Mouse (Mus musculus) stomach, embryonic 15.5 days (tissue): ENCODE measurements around the gene Slain1. TPM values are rescaled to one million over a fixed set of nuclear protein-coding genes. Genes with fewer than 3 reads are reported as not detected.

ENCODE experiments used
- ATAC-seq: fragments of 200-750 bp; cut with Nextera tagmentation; 2 replicates; pipeline ENCODE4 v1.8.0; 2017; ENCODE audit warnings: low read depth, moderate number of reproducible peaks, moderate TSS enrichment; ENCODE audit not compliant: insufficient read depth, low FRiP score
- H3K27ac ChIP-seq: fragments of 300-500 bp; sonication (generic); 2 replicates; pipeline ENCODE4 v1.5.1; 2015; ENCODE audit warnings: mild to moderate bottlenecking, inconsistent platforms
- H3K27me3 ChIP-seq: fragments of 300-500 bp; sonication (generic); replicated peaks from 2 replicates; pipeline ENCODE4 v1.6.1; 2015; ENCODE audit warnings: inconsistent platforms
- H3K36me3 ChIP-seq: fragments of 300-500 bp; sonication (generic); 2 replicates; pipeline ENCODE4 v1.6.1; 2015; ENCODE audit warnings: inconsistent platforms
- H3K4me1 ChIP-seq: fragments of 300-500 bp; sonication (generic); 2 replicates; pipeline ENCODE4 v1.6.1; 2015; ENCODE audit warnings: inconsistent platforms
- H3K4me2 ChIP-seq: fragments of 300-500 bp; sonication (generic); 2 replicates; pipeline ENCODE4 v1.6.1; 2015; ENCODE audit warnings: mild to moderate bottlenecking, inconsistent platforms
- H3K4me3 ChIP-seq: fragments of 300-500 bp; sonication (generic); replicated peaks from 2 replicates; pipeline ENCODE4 v1.5.1; 2015; ENCODE audit warnings: inconsistent platforms
- H3K9ac ChIP-seq: fragments of 300-500 bp; sonication (generic); 2 replicates; pipeline ENCODE4 v1.6.1; 2015; ENCODE audit warnings: inconsistent platforms
- H3K9me3 ChIP-seq: fragments of 300-500 bp; sonication (generic); 2 replicates; pipeline ENCODE4 v1.6.1; 2016; ENCODE audit warnings: inconsistent platforms
- WGBS: fragments of 180-500 bp; shearing (Covaris S2); methylation state at CpG from one replicate; pipeline ENCODE4 v1.1.7; 2015; 5-methylcytosine and 5-hydroxymethylcytosine counted together
- polyA plus RNA-seq: library from polyadenylated mRNA; unstranded; fragments of >200 nt; fragmentation: Nextera tagmentation; extraction: Ambion mirVana; gene quantifications from 2 replicates; pipeline ENCODE4 v1.2.1, GENCODE M21; 2015

Gene Slain1
- 3.0 and 3.1 TPM in 2 replicates for polyA plus RNA-seq

DNA sequence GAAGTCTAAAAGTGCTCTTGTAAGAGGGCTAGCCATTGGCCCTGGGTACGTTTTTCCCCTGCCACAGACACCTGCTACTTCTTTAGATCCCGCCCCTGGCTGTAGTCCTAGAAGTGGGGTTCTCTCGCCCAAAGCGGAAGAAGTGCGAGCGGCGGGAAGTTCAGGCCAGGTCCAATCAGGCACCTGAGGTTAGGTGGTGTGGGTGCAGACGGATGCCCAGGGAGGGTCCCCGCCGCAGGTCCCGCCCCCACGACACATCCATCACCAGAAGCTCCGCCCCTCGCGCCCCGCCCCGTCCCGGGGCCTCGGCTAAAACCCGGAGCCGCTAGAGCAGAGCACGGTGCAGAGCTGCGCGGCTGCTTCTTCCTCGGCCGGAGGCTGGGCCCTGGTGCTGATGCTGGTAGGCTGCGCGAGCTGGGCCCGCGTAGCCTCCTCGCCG, at the start of gene Slain1:
Slain1 (plus strand) TSS at position 333 of the 439 bp plus-strand sequence.
- Histone ChIP-seq H3K36me3 (no peaks in the 10 kb centered on the region), H3K9me3 (no peaks in the 10 kb centered on the region), H3K9ac (peak within 1 kb of the TSS; percentile 48), H3K4me2 (peak within 1 kb of the TSS; percentile 98), H3K27ac (peak within 1 kb of the TSS; percentile 69), H3K27me3 (peaks cover 11% of the 10 kb centered on the region; the same call in 1 of the 2 replicates), H3K4me3 (peak within 1 kb of the TSS; percentile 71), H3K4me1 (no peaks in the 10 kb centered on the region)
- peak; percentile 97 for ATAC-seq
- WGBS = under 1% methylated on average over 29 of the region's 32 CpGs

GRCm38 (mm10) chr14:103608063-103608462, 42.0 kb upstream of the Slain1 start:
- Histone ChIP-seq H3K27me3 (no peaks in the 10 kb centered on the region), H3K4me1 (no peaks in the 10 kb centered on the region), H3K27ac (no peak overlapping the region), H3K4me3 (no peak overlapping the region), H3K4me2 (no peak overlapping the region), H3K9me3 (no peaks in the 10 kb centered on the region), H3K36me3 (no peaks in the 10 kb centered on the region), H3K9ac (no peak overlapping the region)
- no peak for ATAC-seq
- 81% methylated on average over 8 of the region's 8 CpGs for WGBS

- no peak for ATAC-seq
- H3K4me1 ChIP-seq = no peaks in the 10 kb centered on the region
- no peak overlapping the region for H3K9ac ChIP-seq
- no peaks in the 10 kb centered on the region for H3K27me3 ChIP-seq
- no peak overlapping the region for H3K27ac ChIP-seq
- H3K4me3 ChIP-seq = no peak overlapping the region
- H3K9me3 ChIP-seq = no peaks in the 10 kb centered on the region
- H3K4me2 ChIP-seq = no peak overlapping the region
- 87% methylated on average over 6 of the region's 6 CpGs for WGBS
- H3K36me3 ChIP-seq = no peaks in the 10 kb centered on the region
These were observed 36.3 kb upstream of the Slain1 start for GRCm38 (mm10) chr14:103613573-103614271.

- H3K9me3 ChIP-seq = no peaks in the 10 kb centered on the region
- H3K9ac ChIP-seq = no peak overlapping the region
- H3K4me1 ChIP-seq = no peaks in the 10 kb centered on the region
- 90% methylated on average over 4 of the region's 4 CpGs for WGBS
- no peak overlapping the region for H3K27ac ChIP-seq
- no peak overlapping the region for H3K4me3 ChIP-seq
- H3K4me2 ChIP-seq = no peak overlapping the region
- no peaks in the 10 kb centered on the region for H3K36me3 ChIP-seq
- no peak for ATAC-seq
- H3K27me3 ChIP-seq = no peaks in the 10 kb centered on the region
These were observed 35.8 kb upstream of the Slain1 start for GRCm38 (mm10) chr14:103614272-103614587.

- 87% methylated on average over 4 of the region's 4 CpGs for WGBS
- H3K4me1 ChIP-seq = no peaks in the 10 kb centered on the region
- H3K36me3 ChIP-seq = no peaks in the 10 kb centered on the region
- no peak overlapping the region for H3K4me3 ChIP-seq
- no peak overlapping the region for H3K4me2 ChIP-seq
- H3K27me3 ChIP-seq = no peaks in the 10 kb centered on the region
- H3K9me3 ChIP-seq = no peaks in the 10 kb centered on the region
- H3K9ac ChIP-seq = no peak overlapping the region
- no peak for ATAC-seq
- H3K27ac ChIP-seq = no peak overlapping the region
These were observed 30.3 kb upstream of the Slain1 start for GRCm38 (mm10) chr14:103619756-103620155.

DNA sequence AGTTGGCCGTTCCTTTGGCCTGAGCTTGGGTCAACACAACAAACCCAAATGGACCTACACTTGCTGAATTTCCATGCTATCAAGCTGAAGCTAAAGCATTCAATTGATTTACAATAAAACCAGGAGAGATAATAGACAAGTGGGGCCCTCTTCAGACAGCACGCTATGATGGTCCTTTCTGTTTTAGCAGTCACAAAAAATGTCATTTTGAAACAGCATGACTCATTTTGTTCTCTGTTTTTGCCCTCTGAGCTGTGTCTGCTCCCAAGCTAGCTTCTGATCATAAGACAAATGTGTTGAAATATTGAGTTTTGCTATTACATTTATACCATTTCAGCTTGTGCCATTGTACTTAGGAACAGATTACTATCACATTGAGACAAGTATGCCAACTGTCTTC, 28.8 kb upstream of the Slain1 start:
- H3K27me3 ChIP-seq = no peaks in the 10 kb centered on the region
- no peaks in the 10 kb centered on the region for H3K4me1 ChIP-seq
- 88% methylated on average over 2 of the region's 2 CpGs for WGBS
- no peaks in the 10 kb centered on the region for H3K36me3 ChIP-seq
- no peak overlapping the region for H3K4me3 ChIP-seq
- H3K9me3 ChIP-seq = no peaks in the 10 kb centered on the region
- ATAC-seq = no peak
- H3K27ac ChIP-seq = no peak overlapping the region
- H3K9ac ChIP-seq = no peak overlapping the region
- no peak overlapping the region for H3K4me2 ChIP-seq

- no peak overlapping the region for H3K4me2 ChIP-seq
- no peak overlapping the region for H3K4me3 ChIP-seq
- no peak overlapping the region for H3K27ac ChIP-seq
- no peak for ATAC-seq
- H3K9me3 ChIP-seq = no peaks in the 10 kb centered on the region
- WGBS = 80% methylated on average over 6 of the region's 6 CpGs
- H3K27me3 ChIP-seq = no peaks in the 10 kb centered on the region
- H3K4me1 ChIP-seq = no peaks in the 10 kb centered on the region
- no peaks in the 10 kb centered on the region for H3K36me3 ChIP-seq
- no peak overlapping the region for H3K9ac ChIP-seq
These were observed 23.9 kb upstream of the Slain1 start for GRCm38 (mm10) chr14:103626100-103626499.

- Histone ChIP-seq H3K9ac (no peak overlapping the region), H3K27ac (no peak overlapping the region), H3K4me1 (no peaks in the 10 kb centered on the region), H3K9me3 (no peaks in the 10 kb centered on the region), H3K27me3 (no peaks in the 10 kb centered on the region), H3K4me3 (no peak overlapping the region), H3K4me2 (no peak overlapping the region), H3K36me3 (no peaks in the 10 kb centered on the region)
- no peak for ATAC-seq
- 56% methylated on average over 7 of the region's 7 CpGs for WGBS
These were observed 20.2 kb upstream of the Slain1 start for GRCm38 (mm10) chr14:103629639-103630364.

DNA sequence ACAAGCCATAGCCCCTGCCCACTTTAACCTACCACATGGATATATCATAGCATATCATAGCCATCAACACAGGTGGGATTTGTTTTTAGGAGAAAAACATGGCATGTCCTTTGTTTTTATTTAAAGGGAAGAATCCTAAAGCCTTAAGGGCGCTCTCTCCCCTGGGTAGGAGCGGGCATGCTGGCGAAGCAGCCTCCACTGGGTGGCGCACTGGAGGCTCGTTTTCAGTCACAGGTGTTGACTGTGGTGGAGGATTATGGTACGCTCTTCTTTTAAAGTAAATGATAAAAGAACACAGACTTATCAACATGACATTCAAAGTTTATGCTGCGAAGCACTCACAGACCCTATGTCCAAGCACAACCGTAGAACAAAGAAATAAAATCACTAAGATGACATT, 19.5 kb upstream of the Slain1 start:
- Histone ChIP-seq H3K36me3 (no peaks in the 10 kb centered on the region), H3K27me3 (no peaks in the 10 kb centered on the region), H3K9ac (no peak overlapping the region), H3K9me3 (no peaks in the 10 kb centered on the region), H3K4me2 (no peak overlapping the region), H3K4me3 (no peak overlapping the region), H3K4me1 (no peaks in the 10 kb centered on the region), H3K27ac (no peak overlapping the region)
- ATAC-seq = no peak
- WGBS = 87% methylated on average over 8 of the region's 8 CpGs

DNA sequence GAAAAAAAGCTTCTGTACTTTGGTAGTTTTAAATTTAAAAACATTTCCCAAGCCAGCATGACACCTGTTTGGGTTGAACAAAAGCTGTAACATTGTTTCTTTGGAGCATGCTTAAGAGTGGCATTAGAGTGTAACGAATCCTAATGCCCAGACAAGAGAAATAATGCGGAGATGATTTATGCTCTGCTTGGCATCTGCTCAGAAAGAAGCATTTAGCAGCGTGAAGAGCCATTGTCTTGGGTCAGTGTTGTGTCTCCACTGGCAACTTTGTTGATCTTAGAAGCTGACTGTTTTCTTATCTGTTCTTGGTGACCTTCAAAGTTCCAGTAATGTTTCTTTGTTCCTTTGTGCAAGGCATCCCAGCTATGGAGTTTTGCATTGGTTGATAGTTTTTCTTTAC, 6.1 kb upstream of the Slain1 start:
- Histone ChIP-seq H3K36me3 (no peaks in the 10 kb centered on the region), H3K9ac (no peak overlapping the region), H3K4me1 (no peaks in the 10 kb centered on the region), H3K4me3 (no peak overlapping the region), H3K4me2 (no peak overlapping the region), H3K27ac (no peak overlapping the region), H3K9me3 (no peaks in the 10 kb centered on the region), H3K27me3 (no peaks in the 10 kb centered on the region)
- no peak for ATAC-seq
- WGBS = 69% methylated on average over 3 of the region's 3 CpGs

GRCm38 (mm10) chr14:103647981-103648380, 2.0 kb upstream of the Slain1 start:
- Histone ChIP-seq H3K27me3 (peaks cover 11% of the 10 kb centered on the region; the same call in 1 of the 2 replicates), H3K4me1 (no peaks in the 10 kb centered on the region), H3K4me3 (no peak overlapping the region), H3K9ac (no peak overlapping the region), H3K27ac (no peak overlapping the region), H3K36me3 (no peaks in the 10 kb centered on the region), H3K4me2 (no peak overlapping the region), H3K9me3 (no peaks in the 10 kb centered on the region)
- 83% methylated on average over 2 of the region's 2 CpGs for WGBS
- ATAC-seq = no peak

- Histone ChIP-seq H3K36me3 (no peaks in the 10 kb centered on the region), H3K27me3 (peaks cover 11% of the 10 kb centered on the region; the same call in 1 of the 2 replicates), H3K4me1 (no peaks in the 10 kb centered on the region), H3K27ac (no peak overlapping the region), H3K4me2 (peak overlapping the region; percentile 34), H3K9me3 (no peaks in the 10 kb centered on the region), H3K4me3 (0 out of 2 replicates have a peak overlapping the region, but pooled peaks have one; percentile 9), H3K9ac (no peak overlapping the region)
- ATAC-seq = no peak
- whole genome bisulfite sequencing = 36% methylated on average over 12 of the region's 12 CpGs
These were observed 1.3 kb upstream of the Slain1 start for GRCm38 (mm10) chr14:103648623-103649255.
